Mouse (Mus musculus) heart, embryonic 14.5 days (tissue): ENCODE data around the gene Tbxas1. TPM values are rescaled to one million over a fixed set of nuclear protein-coding genes. Genes with fewer than 3 reads are reported as not detected.

ENCODE experiments used
- ATAC-seq: fragments of 200-750 bp; cut with Nextera tagmentation; 2 replicates; pipeline ENCODE4 v1.8.0; 2017; ENCODE audit warnings: low read depth, moderate TSS enrichment; ENCODE audit not compliant: insufficient number of reproducible peaks, insufficient read depth, low FRiP score
- H3K27ac ChIP-seq, 2 experiments: fragments of 200-500 bp in 1 of 2; fragments of 300-500 bp in 1 of 2; sonication (generic) in 1 of 2; replicated peaks in 1 of 2; 2 replicates each; pipeline ENCODE4 v1.5.1; 2012 to 2014; ENCODE audit warnings: low read depth in 2 of 2, low read length in 2 of 2, control low read depth in 1 of 2, mild to moderate bottlenecking in 1 of 2, mixed read lengths in 1 of 2; ENCODE audit not compliant: control insufficient read depth in 1 of 2, insufficient read depth in 1 of 2
- H3K27me3 ChIP-seq: fragments of 300-500 bp; sonication (generic); 2 replicates; pipeline ENCODE4 v1.6.1; 2014; ENCODE audit warnings: mild to moderate bottlenecking, low read length, control low read depth; ENCODE audit not compliant: control insufficient read depth, insufficient read depth
- H3K36me3 ChIP-seq: fragments of 300-500 bp; sonication (generic); 2 replicates; pipeline ENCODE4 v1.6.1; 2014; ENCODE audit warnings: mild to moderate bottlenecking, control low read depth, low read length, mixed read lengths; ENCODE audit not compliant: control insufficient read depth, insufficient read depth
- H3K4me1 ChIP-seq, 2 experiments: fragments of 200-500 bp in 1 of 2; fragments of 300-500 bp in 1 of 2; sonication (generic) in 1 of 2; 2 replicates each; pipeline ENCODE4 v1.6.1; 2012 to 2014; ENCODE audit warnings: low read length in 2 of 2, control low read depth in 1 of 2, mixed read lengths in 1 of 2; ENCODE audit not compliant: control insufficient read depth in 2 of 2, insufficient read depth in 2 of 2
- H3K4me2 ChIP-seq: fragments of 300-500 bp; sonication (generic); 2 replicates; pipeline ENCODE4 v1.6.1; 2014; ENCODE audit warnings: mild to moderate bottlenecking, low read length
- H3K4me3 ChIP-seq, 2 experiments: fragments of 200-500 bp in 1 of 2; fragments of 300-500 bp in 1 of 2; sonication (generic) in 1 of 2; 2 replicates each; pipeline ENCODE4 v1.5.1; 2012 to 2014; ENCODE audit warnings: low read length in 2 of 2, mild to moderate bottlenecking in 2 of 2, control low read depth in 1 of 2, low read depth in 1 of 2, moderate library complexity in 1 of 2; ENCODE audit not compliant: control insufficient read depth in 1 of 2, insufficient read depth in 1 of 2
- H3K9ac ChIP-seq: fragments of 300-500 bp; sonication (generic); 2 replicates; pipeline ENCODE4 v1.6.1; 2014; ENCODE audit warnings: mild to moderate bottlenecking, low read length
- H3K9me3 ChIP-seq: fragments of 300-500 bp; sonication (generic); 2 replicates; pipeline ENCODE4 v1.6.1; 2016; ENCODE audit warnings: low read length, control low read depth; ENCODE audit not compliant: control insufficient read depth
- WGBS: fragments of 180-500 bp; shearing (Covaris S2); extraction: QIAGEN DNeasy Blood & Tissue Kit; methylation state at CpG from one replicate; pipeline ENCODE4 v1.1.7; 2014; 5-methylcytosine and 5-hydroxymethylcytosine counted together
- polyA plus RNA-seq: library from polyadenylated mRNA; unstranded; fragments of >200 nt; fragmentation: Nextera tagmentation; extraction: Ambion mirVana; gene quantifications from 2 replicates; pipeline ENCODE4 v1.2.1, GENCODE M21; 2014

Gene Tbxas1
- polyA plus RNA-seq, 1 experiment from 2014 or later: 1.5 TPM

GRCm38 (mm10) chr6:39120685-39121084 lies 245.5 kb downstream of the Tbxas1 start:
- no peak overlapping the region for H3K4me2 ChIP-seq
- no peaks in the 10 kb centered on the region; the same call in 1 of the 2 replicates for H3K36me3 ChIP-seq
- peaks cover 6 to 12% of the 10 kb centered on the region in 2 experiments; a peak in 3 of 4 replicates for H3K4me1 ChIP-seq
- 52% methylated on average over 3 of the region's 3 CpGs for WGBS
- H3K27me3 ChIP-seq: no peaks in the 10 kb centered on the region
- H3K9me3 ChIP-seq: peaks cover 6% of the 10 kb centered on the region; the same call in 1 of the 2 replicates
- H3K9ac ChIP-seq: no peak overlapping the region
- no peak overlapping the region for H3K27ac ChIP-seq
- no peak overlapping the region for H3K4me3 ChIP-seq
- ATAC-seq: no peak

- H3K27me3 ChIP-seq: no peaks in the 10 kb centered on the region
- no peak overlapping the region for H3K4me3 ChIP-seq
- no peaks in the 10 kb centered on the region; the same call in 1 of the 2 replicates for H3K9me3 ChIP-seq
- no peak overlapping the region for H3K9ac ChIP-seq
- H3K4me1 ChIP-seq: no peaks in the 10 kb centered on the region
- ATAC-seq: no peak
- no peak overlapping the region for H3K27ac ChIP-seq
- no peak overlapping the region for H3K4me2 ChIP-seq
- H3K36me3 ChIP-seq: no peaks in the 10 kb centered on the region; the same call in 1 of the 2 replicates
These were observed 249.5 kb downstream of the Tbxas1 start for GRCm38 (mm10) chr6:39124719-39125118.

DNA sequence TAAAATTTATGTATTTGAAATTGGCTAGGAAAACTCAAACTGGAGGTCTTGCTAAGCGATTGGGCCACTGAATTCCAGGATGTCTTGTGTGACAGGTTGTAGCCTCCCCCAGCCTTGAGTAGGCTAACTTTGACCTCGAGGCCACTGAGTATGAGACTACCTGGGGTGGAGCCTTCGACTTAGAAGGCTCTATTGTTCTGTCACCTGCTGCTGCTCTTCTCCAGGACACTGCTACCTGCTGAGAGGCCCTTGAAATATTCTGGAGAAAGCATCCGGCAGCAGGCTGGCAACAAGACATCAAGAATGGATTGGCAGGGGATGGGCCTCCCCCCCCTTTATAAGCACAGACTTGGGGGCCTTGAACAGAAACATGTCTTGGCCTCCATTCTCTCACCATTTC lies 256.3 kb downstream of the Tbxas1 start:
- Histone ChIP-seq H3K27me3 (no peaks in the 10 kb centered on the region), H3K4me3 (no peak overlapping the region), H3K9me3 (no peaks in the 10 kb centered on the region; the same call in 1 of the 2 replicates), H3K4me2 (no peak overlapping the region), H3K36me3 (peaks cover 16% of the 10 kb centered on the region), H3K9ac (no peak overlapping the region), H3K27ac (no peak overlapping the region), H3K4me1 (no peaks in the 10 kb centered on the region)
- ATAC-seq: no peak
- whole genome bisulfite sequencing: 46% methylated on average over 4 of the region's 4 CpGs

- H3K9me3 ChIP-seq: no peaks in the 10 kb centered on the region; the same call in 1 of the 2 replicates
- no peaks in the 10 kb centered on the region for H3K27me3 ChIP-seq
- no peak overlapping the region for H3K27ac ChIP-seq
- H3K9ac ChIP-seq: no peak overlapping the region
- no peak overlapping the region for H3K4me2 ChIP-seq
- WGBS: 62% methylated on average over 5 of the region's 5 CpGs
- no peak overlapping the region for H3K4me3 ChIP-seq
- no peaks in the 10 kb centered on the region for H3K4me1 ChIP-seq
- H3K36me3 ChIP-seq: peaks cover 16% of the 10 kb centered on the region
- ATAC-seq: no peak
These were observed 257.4 kb downstream of the Tbxas1 start for GRCm38 (mm10) chr6:39132556-39132955.

Other genes with a start within 250 kb of the Tbxas1 start
- gene Klrg2, start 238.2 kb upstream of the Tbxas1 start, polyA plus RNA-seq: 0.16 and 0.26 TPM in 2 replicates
- gene Clec2l, start 212.3 kb upstream of the Tbxas1 start, polyA plus RNA-seq: 2.3 and 2.4 TPM in 2 replicates
- gene Hipk2, start 761 bp downstream of the Tbxas1 start, polyA plus RNA-seq: 11.0 and 11.2 TPM in 2 replicates
- 14.4 and 16.5 TPM in 2 replicates for gene Parp12, start 242.9 kb downstream of the Tbxas1 start, polyA plus RNA-seq